Mouse (Mus musculus): ENCODE measurements around the gene Prkg1. TPM values are rescaled to one million over a fixed set of nuclear protein-coding genes. Genes with fewer than 3 reads are reported as not detected.

Gene Prkg1
- total RNA-seq, 1 experiment from 2014 or later = 1.5 TPM

DNA sequence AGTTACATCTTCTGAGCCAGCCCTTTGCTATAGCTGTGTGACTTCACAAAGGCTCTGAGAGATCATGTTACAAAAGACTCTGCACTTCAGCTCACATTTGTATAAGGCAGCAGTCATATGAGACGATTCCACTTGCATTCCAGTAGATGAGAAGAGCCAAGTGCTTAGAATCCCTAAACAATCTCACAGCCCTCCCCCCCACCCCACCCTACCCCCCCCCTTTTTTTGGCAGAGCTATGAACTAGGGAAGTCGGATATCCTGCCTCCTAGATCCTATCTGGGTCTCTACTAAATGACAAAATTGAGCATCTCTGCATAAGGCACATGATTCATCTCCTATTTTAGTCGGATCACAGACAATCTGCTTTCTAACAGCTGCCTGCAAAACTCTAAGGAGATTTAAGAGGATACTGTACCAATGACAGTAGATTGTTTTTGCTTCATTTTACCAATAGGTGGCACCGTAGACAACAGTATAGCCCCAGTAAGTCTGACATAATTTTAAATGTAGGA lies 921.7 kb downstream of the Prkg1 start:
- ATAC-seq (ENCODE audit: extremely low read depth, insufficient number of reproducible peaks, low FRiP score, poor library complexity, severe bottlenecking) = no peak

DNA sequence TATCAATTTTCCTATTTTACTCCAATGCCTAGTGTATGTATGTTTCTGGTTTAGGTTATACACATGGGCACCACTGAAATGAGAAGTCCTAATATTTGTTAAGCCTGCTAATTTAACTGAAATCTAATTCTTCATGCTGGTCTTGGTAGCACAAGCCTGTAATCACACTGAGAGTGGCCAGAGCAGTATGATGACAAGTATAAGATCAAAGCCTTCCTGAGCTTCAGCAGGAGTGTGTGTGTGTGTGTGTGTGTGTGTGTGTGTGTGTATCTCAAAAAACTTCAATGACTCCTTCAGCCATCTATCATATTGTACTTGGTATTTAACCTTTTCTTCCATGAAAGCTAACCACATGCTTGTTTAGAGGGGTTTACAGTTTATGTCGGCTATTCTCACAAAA lies 922.2 kb downstream of the Prkg1 start:
- ATAC-seq (ENCODE audit: extremely low read depth, insufficient number of reproducible peaks, low FRiP score, poor library complexity, severe bottlenecking) = no peak

DNA sequence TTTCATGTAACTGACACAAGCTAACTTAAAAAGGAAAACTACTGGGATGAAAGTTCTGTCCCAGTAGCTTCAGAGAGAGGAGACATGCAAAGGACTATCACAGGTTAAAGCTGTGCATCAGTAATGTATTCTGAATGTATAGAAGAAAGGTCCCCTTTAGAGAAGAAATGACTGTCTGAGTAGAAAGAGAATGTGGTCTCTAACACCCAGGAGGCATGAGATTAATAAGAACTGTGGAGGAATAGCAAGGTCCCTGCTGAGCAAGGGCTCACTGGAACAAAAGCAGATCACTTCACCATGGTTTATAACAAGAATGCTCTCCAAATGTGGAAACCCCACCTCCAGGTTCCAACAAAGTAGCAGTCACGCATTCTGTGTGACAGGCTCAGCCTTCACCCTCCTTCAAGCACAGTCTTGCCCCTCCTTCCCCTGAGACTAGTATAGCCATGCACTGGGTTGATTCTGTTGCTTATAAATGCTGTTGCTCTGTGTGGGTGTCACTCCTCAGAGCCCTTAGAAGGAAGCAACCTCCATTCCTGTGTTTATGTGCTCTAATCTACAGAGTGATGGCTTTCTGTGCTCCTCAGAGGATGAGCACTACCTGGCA lies 931.7 kb downstream of the Prkg1 start:
- no peak for ATAC-seq (ENCODE audit: extremely low read depth, insufficient number of reproducible peaks, low FRiP score, poor library complexity, severe bottlenecking)

DNA sequence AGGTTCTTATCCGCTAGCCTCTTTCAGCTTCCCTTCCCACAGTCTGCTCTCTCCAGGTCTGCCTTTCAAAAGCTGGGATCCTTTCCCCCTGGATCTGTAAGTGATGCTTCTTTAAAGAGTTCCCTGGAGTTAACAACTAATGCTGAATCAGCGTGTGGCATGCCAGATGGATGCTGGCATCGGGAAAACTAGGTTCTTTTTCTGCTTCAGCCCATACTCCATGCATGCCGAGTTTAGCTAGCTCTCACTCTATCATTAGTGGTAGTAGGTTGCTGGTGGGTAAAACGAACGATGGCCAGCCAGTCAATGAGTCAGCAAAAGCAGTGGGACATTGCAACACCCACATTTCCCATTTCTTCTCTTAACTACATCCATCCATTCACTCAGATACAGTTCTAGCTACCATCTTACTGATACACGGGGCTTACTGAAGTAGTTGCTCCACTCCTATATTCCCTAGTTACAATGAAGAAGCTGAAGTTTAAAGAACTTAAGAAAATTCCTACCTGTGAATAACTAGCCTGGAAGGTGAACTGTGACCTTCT lies 935.5 kb downstream of the Prkg1 start:
- no peak for ATAC-seq (ENCODE audit: extremely low read depth, insufficient number of reproducible peaks, low FRiP score, poor library complexity, severe bottlenecking)

DNA sequence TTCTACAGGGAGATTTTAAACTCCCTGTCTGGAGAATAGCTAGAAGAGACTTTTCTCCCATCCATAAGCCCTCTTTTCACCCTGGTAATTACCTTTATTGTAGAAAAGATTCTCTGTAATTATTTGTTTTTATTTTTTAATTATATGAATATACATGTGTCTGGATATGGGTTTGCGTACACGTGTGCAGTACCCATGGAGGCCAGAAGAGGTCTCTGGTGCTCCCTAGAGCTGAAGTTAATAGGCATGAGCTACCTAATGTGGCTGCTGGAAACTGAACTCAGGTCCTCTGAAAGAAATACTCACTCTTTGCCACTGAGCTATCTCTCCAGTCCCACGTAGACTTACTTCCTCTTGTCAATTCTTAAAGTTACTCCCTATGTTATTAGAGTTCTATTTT lies 937.0 kb downstream of the Prkg1 start:
- no peak for ATAC-seq (ENCODE audit: extremely low read depth, insufficient number of reproducible peaks, low FRiP score, poor library complexity, severe bottlenecking)

DNA sequence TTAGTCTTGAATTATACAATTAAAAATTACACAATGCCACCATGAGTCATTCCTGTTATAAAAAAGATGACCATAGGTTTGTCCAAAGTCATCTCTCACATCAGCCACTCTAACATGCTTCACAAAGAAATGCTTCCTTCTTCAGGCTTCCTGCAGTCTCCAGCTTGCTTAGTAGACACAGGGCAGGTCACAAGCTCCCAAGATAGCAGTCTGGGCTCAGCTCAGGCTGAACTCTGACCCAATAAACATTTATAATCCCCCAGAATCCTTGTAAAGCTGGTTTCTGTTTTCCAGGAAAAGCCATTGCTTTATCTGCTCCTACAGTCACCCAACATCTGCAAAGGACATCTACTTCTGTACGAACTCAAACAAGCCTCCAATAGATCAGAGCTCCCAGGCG lies 938.7 kb downstream of the Prkg1 start:
- no peak for ATAC-seq (ENCODE audit: extremely low read depth, insufficient number of reproducible peaks, low FRiP score, poor library complexity, severe bottlenecking)

DNA sequence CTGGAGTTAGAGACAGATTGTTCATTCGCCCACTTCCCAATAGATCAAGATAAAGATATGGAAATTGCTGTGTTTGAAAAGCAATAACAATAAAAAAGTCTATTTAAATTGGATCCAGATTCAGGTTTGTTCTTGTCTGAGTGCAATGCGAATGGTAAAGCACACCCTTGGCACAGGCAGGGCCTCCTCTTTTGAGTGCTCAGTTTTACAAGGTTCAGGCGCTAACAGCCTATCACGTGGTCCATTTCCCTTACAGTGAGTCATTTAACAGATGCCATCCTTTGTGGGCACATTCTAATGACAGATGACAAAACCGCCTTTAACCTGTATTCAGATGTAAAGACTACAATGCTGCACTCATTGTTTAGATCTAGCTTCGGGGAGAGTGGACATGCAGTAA lies 949.2 kb downstream of the Prkg1 start:
- no peak for ATAC-seq (ENCODE audit: extremely low read depth, insufficient number of reproducible peaks, low FRiP score, poor library complexity, severe bottlenecking)

DNA sequence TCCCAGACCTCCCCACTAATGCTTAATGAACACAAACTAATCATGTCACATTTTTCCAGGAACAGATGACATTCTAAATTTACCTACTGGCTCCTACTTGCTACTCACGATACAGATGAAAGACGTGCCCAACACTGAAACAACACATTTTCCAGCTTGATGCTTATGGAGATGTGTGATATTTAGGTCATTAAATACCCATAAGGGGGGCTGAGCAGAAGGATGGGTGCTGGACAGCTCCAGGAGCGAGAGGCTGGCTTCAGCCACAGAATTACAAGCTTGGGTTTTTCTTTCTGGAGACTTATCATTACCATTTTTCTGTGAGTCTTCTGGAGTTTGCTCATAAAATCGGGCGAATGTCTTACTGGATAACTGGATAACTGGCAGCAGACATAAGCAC lies 958.6 kb downstream of the Prkg1 start:
- no peak for ATAC-seq (ENCODE audit: extremely low read depth, insufficient number of reproducible peaks, low FRiP score, poor library complexity, severe bottlenecking)

DNA sequence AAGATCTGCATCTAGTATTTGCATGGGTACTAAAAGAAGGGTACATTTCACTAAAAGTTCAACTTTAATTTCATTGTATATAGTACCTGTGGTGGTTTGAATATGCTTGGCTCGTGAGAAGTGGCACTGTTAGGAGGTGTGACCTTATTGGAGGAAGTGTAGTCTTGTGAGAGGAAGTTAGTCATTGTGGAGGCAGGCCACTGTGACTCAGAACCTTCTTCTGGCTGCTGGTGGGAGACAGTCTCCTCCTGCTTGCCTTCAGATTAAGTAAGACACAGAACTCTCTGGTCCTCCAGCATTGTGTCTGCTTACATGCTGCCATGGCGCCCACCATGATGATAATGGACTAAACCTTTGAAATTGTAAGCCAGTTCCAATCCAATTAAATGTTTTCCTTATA lies 984.0 kb downstream of the Prkg1 start:
- ATAC-seq (ENCODE audit: extremely low read depth, insufficient number of reproducible peaks, low FRiP score, poor library complexity, severe bottlenecking) = no peak

DNA sequence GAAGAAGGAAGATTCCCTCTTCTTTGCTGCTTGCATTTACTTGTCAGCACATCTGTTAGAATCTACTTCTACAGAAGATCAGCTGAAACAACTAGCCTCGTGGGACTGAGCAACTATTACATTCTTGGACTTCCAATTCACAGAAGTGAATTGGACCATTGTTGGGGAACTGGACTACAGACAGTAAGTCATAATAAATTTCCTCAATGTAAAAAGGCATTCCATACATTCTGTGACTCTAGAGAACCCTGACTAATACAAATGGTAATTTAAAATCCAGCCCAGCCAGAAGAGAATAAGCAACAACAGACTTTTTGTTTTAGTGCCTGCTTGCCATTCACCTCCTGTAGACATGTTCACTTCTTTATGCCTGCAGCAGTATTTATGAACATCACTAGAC lies 996.5 kb downstream of the Prkg1 start:
- ATAC-seq (ENCODE audit: extremely low read depth, insufficient number of reproducible peaks, low FRiP score, poor library complexity, severe bottlenecking) = no peak

DNA sequence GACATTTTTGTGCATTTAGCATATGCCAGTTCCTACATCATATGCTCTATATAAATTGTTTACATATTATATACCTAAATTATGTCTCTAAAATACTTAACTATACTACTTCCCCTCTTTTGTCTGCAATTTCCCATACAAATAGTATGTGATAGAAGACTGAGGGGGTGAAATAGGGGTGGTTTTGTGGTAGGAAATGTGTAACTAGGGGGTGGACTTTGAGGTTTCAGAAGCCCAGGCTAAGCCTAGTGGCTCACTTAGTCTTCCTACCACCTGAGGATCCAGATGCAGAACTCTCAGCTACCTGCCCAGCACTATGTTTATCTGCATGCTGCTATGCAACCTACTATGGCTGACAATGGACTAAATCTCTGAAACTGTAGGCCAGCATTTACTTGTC lies 1020.4 kb downstream of the Prkg1 start:
- no peak for ATAC-seq (ENCODE audit: extremely low read depth, insufficient number of reproducible peaks, low FRiP score, poor library complexity, severe bottlenecking)

DNA sequence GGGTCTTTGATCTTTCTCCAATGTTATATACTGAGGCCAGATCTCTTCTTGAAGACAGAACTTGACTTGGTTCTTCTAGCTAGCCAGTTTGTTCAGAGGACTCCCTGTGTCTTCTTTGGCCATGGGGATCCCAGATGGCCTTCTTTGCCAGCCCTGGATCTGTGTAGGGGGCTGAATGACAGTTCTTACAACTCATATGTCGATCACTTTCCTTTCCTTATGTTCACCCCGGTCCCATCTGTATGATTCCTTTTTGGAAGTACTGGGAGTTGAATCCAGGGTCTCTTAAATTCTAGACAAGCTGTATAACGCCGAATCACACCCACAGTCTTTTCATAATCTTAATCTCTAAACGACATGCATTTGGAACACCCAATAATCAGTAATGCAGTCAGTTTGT lies 1065.7 kb downstream of the Prkg1 start:
- no peak for ATAC-seq (ENCODE audit: extremely low read depth, insufficient number of reproducible peaks, low FRiP score, poor library complexity, severe bottlenecking)

DNA sequence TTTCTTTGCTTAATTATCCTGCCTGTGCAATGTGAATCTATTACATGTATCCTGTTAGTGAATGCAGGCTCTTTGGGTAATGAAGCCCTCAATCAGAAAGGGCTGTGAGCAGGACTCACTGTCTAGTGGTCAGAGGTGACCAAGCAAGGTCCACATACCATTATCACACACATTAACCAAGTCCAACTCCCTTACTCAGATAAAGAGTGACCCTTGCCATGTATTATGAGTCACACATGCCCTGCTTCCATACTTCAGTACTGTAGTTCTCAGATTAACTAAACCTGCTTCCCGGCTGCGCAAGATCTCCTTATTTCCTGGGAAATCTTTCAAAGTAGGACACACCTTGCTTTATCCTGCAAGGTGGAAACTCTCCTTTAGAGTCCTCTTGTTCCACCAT lies 1073.6 kb downstream of the Prkg1 start:
- ATAC-seq (ENCODE audit: extremely low read depth, insufficient number of reproducible peaks, low FRiP score, poor library complexity, severe bottlenecking) = no peak

DNA sequence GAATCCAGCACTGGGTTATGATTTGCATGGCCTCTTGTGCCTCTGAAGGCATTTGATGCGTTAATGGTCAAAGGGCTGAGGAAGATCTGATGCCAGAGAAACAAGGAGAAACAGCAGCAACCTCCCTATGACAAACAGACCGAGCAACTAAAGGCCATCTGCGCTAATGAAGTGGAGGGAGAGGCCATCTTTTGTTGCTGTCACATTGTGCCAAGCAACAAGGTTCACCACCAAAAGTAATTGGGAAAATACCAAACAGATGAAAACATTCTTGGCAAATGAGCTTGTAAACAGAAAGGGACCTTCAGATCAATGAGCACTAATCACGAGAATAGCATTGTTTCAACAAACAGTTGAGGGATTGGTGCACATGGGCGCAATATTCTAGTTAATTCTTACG lies 1074.1 kb downstream of the Prkg1 start:
- ATAC-seq (ENCODE audit: extremely low read depth, insufficient number of reproducible peaks, low FRiP score, poor library complexity, severe bottlenecking) = no peak

DNA sequence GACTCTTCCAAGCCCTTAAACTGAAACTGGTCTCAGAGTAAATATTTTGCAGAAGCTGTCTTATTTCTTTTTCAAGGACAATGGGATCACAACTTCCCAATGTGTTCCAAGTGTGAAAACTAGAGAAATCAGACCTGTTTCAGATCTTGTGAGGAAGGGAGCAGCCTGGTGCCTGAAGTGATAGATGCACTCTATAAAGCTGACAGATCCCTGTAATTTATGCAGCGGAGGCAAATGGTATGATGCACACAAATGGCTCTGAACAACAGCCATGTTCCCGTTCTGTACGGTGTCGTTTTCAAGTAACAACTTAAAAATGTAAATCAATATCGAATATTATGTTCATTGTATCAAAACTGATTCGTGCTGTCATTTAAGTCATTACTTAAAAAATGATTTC lies 1076.9 kb downstream of the Prkg1 start:
- no peak for ATAC-seq (ENCODE audit: extremely low read depth, insufficient number of reproducible peaks, low FRiP score, poor library complexity, severe bottlenecking)

DNA sequence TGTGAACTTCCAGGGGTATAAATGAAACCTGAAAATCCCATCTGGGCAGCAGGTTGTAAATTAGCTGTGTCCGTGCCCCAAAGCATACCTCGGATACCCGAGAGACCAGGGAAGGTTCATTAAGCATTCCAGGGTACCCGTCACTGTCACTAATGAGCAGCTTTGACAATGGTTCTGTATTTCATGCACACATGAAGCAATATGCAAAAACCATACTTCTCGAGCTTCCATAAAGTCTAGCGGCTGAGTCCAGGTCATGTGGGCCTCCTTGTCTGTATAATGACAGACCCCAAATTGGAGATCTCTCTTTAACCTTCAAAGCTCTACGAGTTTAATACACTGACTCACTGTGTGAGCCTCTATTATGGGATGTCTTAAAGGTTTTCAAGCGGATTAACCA lies 1088.5 kb downstream of the Prkg1 start:
- ATAC-seq (ENCODE audit: extremely low read depth, insufficient number of reproducible peaks, low FRiP score, poor library complexity, severe bottlenecking) = no peak

DNA sequence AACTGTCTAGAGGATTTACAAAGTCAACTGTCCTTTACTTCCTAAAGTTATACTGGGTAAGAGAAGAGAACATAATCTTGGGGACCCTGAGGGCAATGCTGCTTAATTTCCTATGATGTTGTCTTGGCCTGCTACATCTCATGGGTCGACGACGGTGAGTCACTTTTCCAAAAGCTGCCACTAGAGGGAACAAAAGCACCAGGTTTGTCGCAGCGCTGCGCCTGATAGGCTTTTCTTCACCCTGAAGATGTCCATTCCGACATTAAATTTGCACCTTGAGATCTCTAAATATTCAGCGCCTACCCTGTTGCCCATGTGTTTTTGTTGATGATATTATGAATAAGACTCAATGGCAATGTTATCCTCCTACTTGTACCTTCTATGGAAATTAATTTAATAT lies 1100.6 kb downstream of the Prkg1 start:
- no peak for ATAC-seq (ENCODE audit: extremely low read depth, insufficient number of reproducible peaks, low FRiP score, poor library complexity, severe bottlenecking)

DNA sequence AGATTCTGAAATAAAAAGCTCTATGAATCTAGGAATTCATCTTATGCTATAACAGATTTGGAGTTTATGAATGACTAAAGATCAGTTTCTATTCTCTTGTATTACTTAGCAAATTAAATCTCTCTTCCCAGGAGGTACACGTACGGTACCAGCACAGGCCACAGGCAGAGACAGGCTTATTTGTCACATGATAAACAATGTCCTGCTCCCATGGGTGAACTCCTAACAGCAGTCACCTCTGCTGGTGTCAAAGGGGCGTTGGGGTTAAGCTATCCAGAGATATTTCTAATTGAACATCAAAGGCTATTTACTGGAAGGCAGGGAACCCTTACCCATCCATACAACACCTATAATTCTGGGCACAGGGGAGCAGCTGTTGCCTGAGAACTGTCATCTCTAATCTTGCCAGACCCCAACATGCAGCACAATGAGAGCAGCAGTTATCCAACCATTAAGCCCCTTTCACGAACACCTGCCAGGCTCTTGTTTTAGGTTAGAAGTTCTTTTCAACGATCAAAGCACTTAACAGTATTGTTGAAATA lies 1122.1 kb downstream of the Prkg1 start:
- no peak for ATAC-seq (ENCODE audit: extremely low read depth, insufficient number of reproducible peaks, low FRiP score, poor library complexity, severe bottlenecking)

DNA sequence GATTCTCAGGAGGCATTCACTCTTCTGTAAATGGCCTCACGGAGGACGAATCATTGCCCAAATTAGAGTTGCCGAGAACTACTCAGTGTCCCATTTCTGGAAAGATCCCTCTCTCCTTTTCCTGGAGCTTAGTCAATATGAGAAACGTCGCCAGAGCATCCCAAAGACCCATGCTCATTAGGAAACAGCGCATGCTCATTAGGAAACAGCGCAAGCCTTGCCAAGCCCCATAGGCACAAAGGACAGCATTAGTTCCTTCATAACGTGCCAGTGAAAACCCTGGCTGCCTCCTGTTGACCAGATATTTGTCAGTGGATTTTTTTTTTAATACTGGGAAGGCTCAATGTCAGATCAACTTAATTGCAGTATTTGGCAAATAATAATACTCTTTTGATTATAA lies 1127.4 kb downstream of the Prkg1 start:
- no peak for ATAC-seq (ENCODE audit: extremely low read depth, insufficient number of reproducible peaks, low FRiP score, poor library complexity, severe bottlenecking)

DNA sequence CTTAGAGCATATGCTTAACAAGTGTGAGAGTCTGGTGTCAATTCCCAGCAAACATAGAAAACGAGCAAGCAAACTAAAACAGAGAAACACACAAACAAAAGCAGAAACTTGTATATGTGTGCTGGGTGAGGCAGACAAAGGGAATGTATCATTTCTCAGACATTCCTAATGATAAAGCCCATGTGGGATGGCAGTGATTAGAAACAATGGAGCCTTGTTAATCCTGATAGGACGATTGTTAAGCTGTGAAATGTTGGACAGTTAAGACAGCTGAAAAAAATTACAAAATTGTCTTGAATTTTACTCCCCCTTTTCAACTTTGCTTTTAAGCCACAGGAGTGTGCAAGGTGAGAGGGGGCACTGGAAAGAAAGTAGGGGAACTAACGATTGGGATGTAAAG lies 1133.8 kb downstream of the Prkg1 start:
- no peak for ATAC-seq (ENCODE audit: extremely low read depth, insufficient number of reproducible peaks, low FRiP score, poor library complexity, severe bottlenecking)

DNA sequence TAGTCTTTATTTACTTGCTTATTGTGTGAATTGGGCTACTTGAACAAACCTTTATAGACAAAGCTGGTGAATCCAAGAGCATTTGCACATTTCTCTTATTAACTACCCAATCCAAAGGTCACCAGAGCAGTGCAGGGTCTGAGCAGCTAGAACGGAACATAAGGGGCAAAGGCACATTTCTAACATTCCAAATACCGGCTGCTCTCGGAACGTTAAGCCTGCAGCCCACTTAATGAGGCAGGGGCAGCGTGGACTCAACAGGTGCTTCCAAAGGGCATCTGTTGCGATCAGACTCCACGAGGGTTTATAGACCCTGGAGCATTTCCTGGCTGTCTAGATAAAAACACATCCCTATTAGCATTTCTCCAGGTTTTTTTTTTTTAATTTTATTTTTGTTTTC lies 1138.8 kb downstream of the Prkg1 start:
- ATAC-seq (ENCODE audit: extremely low read depth, insufficient number of reproducible peaks, low FRiP score, poor library complexity, severe bottlenecking) = no peak
